Mouse (Mus musculus): ENCODE measurements around the gene Igfbp5. TPM values are rescaled to one million over a fixed set of nuclear protein-coding genes. Genes with fewer than 3 reads are reported as not detected.
A peak's percentile ranks its signal among the peaks of the same experiment; 100 is the strongest.

Igfbp5 gene
- polyA plus RNA-seq, 1 experiment from 2014 or later, result 65.4 TPM

DNA sequence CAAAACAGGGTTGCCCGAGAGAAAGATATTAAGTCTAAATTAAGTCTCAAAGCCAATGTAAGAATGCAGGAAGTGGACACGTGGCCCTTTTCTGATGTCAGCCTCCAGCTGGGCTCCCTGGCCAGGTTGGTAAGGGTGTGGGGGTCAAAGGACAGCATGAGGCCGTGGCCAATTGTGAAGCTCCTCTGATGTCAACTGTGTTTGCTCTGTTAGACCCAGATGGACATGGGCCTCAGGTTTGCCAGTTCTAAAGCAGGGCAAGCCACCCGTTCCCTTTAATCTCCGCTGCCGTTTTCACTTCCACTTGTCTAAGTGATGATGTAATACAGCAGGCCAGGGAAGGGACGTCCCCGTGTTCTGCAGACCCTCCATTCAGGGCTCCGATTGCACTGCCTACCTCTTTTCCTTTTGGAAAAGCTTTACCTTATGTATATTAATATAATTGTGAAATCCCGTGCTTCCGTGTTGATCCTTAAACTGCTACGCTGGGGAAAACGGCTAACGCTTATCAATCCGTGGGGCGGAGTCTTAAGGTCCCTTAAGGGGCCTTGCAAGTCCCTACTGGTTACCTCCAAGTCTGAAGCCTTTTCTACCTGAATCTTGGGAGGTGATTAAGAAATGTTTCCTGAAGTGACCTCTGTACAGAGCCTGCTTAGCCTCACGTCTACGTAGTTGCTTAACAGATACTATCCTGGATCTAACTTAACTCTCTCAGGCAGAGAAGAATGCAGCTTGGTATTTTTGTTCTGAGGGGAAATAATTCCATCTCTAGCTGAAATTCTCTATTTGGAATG, 31.8 kb downstream of the Igfbp5 start:
- WGBS, result 89% methylated on average over 18 of the region's 18 CpGs
- Histone ChIP-seq H3K27ac (ENCODE audit: low read depth, low read length) (no peak overlapping the region), H3K4me1 (ENCODE audit: control insufficient read depth, insufficient read depth, low read length) (no peaks in the 10 kb centered on the region), H3K36me3 (ENCODE audit: control insufficient read depth, insufficient read depth, low read length) (0 out of 2 replicates have a peak, but pooled peaks cover under 1% of the 10 kb centered on the region), H3K9ac (ENCODE audit: low read length) (no peak overlapping the region), H3K9me3 (ENCODE audit: control insufficient read depth, low read length) (no peaks in the 10 kb centered on the region), H3K27me3 (ENCODE audit: control insufficient read depth, insufficient read depth, low read length) (no peaks in the 10 kb centered on the region), H3K4me2 (ENCODE audit: low read depth) (no peak overlapping the region), H3K4me3 (ENCODE audit: low read depth, low read length) (no peak overlapping the region)
- no peak for ATAC-seq (ENCODE audit: insufficient read depth, low FRiP score, low TSS enrichment)
- no peak for DNase-seq (ENCODE audit: low spot score)

DNA sequence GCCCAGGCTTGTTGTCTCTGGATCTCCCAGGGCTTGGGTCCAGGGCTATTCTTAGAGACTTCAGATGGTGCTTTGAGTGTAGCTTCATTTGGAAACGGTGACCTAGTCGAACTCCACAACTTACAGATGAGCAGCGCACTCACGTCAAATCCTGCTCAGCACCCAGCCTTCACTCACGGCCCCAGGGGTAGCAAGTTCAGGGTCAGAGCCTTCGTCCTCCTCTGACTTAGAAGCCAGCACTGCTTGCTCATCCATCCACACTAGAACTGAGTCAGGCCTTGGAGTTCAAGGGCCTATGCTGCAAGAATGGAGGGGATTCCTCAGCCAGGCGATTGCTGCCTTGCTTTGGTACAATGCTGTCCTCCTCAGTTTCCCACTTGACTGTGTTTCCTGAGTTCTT, 34.9 kb downstream of the Igfbp5 start:
- 90% methylated on average over 7 of the region's 7 CpGs for WGBS
- peaks cover 7% of the 10 kb centered on the region; the same call in 1 of the 2 replicates for H3K36me3 ChIP-seq (ENCODE audit: control insufficient read depth, insufficient read depth, low read length)
- H3K27me3 ChIP-seq (ENCODE audit: control insufficient read depth, insufficient read depth, low read length), result no peaks in the 10 kb centered on the region
- H3K4me2 ChIP-seq (ENCODE audit: low read depth), result no peak overlapping the region
- ATAC-seq (ENCODE audit: insufficient read depth, low FRiP score, low TSS enrichment), result no peak
- no peak overlapping the region for H3K9ac ChIP-seq (ENCODE audit: low read length)
- no peak overlapping the region for H3K4me3 ChIP-seq (ENCODE audit: low read depth, low read length)
- no peaks in the 10 kb centered on the region for H3K4me1 ChIP-seq (ENCODE audit: control insufficient read depth, insufficient read depth, low read length)
- no peak overlapping the region for H3K27ac ChIP-seq (ENCODE audit: low read depth, low read length)
- DNase-seq (ENCODE audit: low spot score), result no peak
- no peaks in the 10 kb centered on the region for H3K9me3 ChIP-seq (ENCODE audit: control insufficient read depth, low read length)

- no peak for ATAC-seq (ENCODE audit: insufficient read depth, low FRiP score, low TSS enrichment)
- 65% methylated on average over 8 of the region's 8 CpGs for WGBS
- H3K4me2 ChIP-seq (ENCODE audit: low read depth), result no peak overlapping the region
- H3K4me3 ChIP-seq (ENCODE audit: low read depth, low read length), result no peak overlapping the region
- peaks cover 7% of the 10 kb centered on the region; the same call in 1 of the 2 replicates for H3K36me3 ChIP-seq (ENCODE audit: control insufficient read depth, insufficient read depth, low read length)
- H3K27me3 ChIP-seq (ENCODE audit: control insufficient read depth, insufficient read depth, low read length), result no peaks in the 10 kb centered on the region
- H3K27ac ChIP-seq (ENCODE audit: low read depth, low read length), result no peak overlapping the region
- no peak for DNase-seq (ENCODE audit: low spot score)
- no peak overlapping the region for H3K9ac ChIP-seq (ENCODE audit: low read length)
- no peaks in the 10 kb centered on the region for H3K4me1 ChIP-seq (ENCODE audit: control insufficient read depth, insufficient read depth, low read length)
- no peaks in the 10 kb centered on the region for H3K9me3 ChIP-seq (ENCODE audit: control insufficient read depth, low read length)
Observed at GRCm38 (mm10) chr1:72839356-72839755, 35.3 kb downstream of the Igfbp5 start.

- H3K4me2 ChIP-seq (ENCODE audit: low read depth), result no peak overlapping the region
- no peak for DNase-seq (ENCODE audit: low spot score)
- H3K27me3 ChIP-seq (ENCODE audit: control insufficient read depth, insufficient read depth, low read length), result no peaks in the 10 kb centered on the region
- no peak overlapping the region for H3K9ac ChIP-seq (ENCODE audit: low read length)
- 87% methylated on average over 4 of the region's 4 CpGs for WGBS
- H3K4me3 ChIP-seq (ENCODE audit: low read depth, low read length), result no peak overlapping the region
- ATAC-seq (ENCODE audit: insufficient read depth, low FRiP score, low TSS enrichment), result no peak
- no peaks in the 10 kb centered on the region for H3K9me3 ChIP-seq (ENCODE audit: control insufficient read depth, low read length)
- H3K36me3 ChIP-seq (ENCODE audit: control insufficient read depth, insufficient read depth, low read length), result peaks cover 10% of the 10 kb centered on the region; the same call in 1 of the 2 replicates
- no peaks in the 10 kb centered on the region for H3K4me1 ChIP-seq (ENCODE audit: control insufficient read depth, insufficient read depth, low read length)
- no peak overlapping the region for H3K27ac ChIP-seq (ENCODE audit: low read depth, low read length)
Observed at GRCm38 (mm10) chr1:72833563-72833962, 41.1 kb downstream of the Igfbp5 start.

GRCm38 (mm10) chr1:72832715-72833153, 42.0 kb downstream of the Igfbp5 start:
- Histone ChIP-seq H3K36me3 (ENCODE audit: control insufficient read depth, insufficient read depth, low read length) (peaks cover 8% of the 10 kb centered on the region; the same call in 1 of the 2 replicates), H3K4me1 (ENCODE audit: control insufficient read depth, insufficient read depth, low read length) (peaks cover 5% of the 10 kb centered on the region), H3K27me3 (ENCODE audit: control insufficient read depth, insufficient read depth, low read length) (no peaks in the 10 kb centered on the region), H3K4me2 (ENCODE audit: low read depth) (no peak overlapping the region), H3K9me3 (ENCODE audit: control insufficient read depth, low read length) (no peaks in the 10 kb centered on the region), H3K27ac (ENCODE audit: low read depth, low read length) (no peak overlapping the region), H3K9ac (ENCODE audit: low read length) (no peak overlapping the region), H3K4me3 (ENCODE audit: low read depth, low read length) (no peak overlapping the region)
- ATAC-seq (ENCODE audit: insufficient read depth, low FRiP score, low TSS enrichment), result no peak
- 81% methylated on average over 3 of the region's 3 CpGs for WGBS
- DNase-seq (ENCODE audit: low spot score), result no peak

DNA sequence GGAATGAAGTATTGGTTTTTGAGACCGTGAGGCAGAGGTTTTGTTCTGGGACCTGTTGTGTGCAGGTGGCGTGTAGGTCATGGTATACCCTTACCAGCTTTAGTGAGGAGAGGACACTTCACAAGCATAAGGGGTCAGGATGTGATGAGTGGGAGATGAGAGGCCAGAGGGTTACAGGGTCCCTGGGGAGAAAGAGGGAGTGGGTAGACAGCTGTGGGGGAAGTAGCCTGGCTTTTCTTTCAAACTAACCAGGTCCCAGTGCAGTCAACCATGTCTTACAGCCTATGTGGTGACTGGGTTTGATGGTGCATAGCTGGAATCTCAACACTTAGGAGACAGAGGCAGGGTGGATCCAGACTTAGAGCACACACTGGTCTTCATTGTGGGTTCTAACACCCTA, 44.2 kb downstream of the Igfbp5 start:
- no peaks in the 10 kb centered on the region for H3K9me3 ChIP-seq (ENCODE audit: control insufficient read depth, low read length)
- WGBS, result 95% methylated on average over 2 of the region's 2 CpGs
- no peak overlapping the region for H3K27ac ChIP-seq (ENCODE audit: low read depth, low read length)
- ATAC-seq (ENCODE audit: insufficient read depth, low FRiP score, low TSS enrichment) (no peak), DNase-seq (ENCODE audit: low spot score) (no peak)
- no peaks in the 10 kb centered on the region for H3K27me3 ChIP-seq (ENCODE audit: control insufficient read depth, insufficient read depth, low read length)
- H3K9ac ChIP-seq (ENCODE audit: low read length), result no peak overlapping the region
- no peak overlapping the region for H3K4me2 ChIP-seq (ENCODE audit: low read depth)
- peaks cover 2% of the 10 kb centered on the region; the same call in 1 of the 2 replicates for H3K36me3 ChIP-seq (ENCODE audit: control insufficient read depth, insufficient read depth, low read length)
- H3K4me1 ChIP-seq (ENCODE audit: control insufficient read depth, insufficient read depth, low read length), result peaks cover 15% of the 10 kb centered on the region
- H3K4me3 ChIP-seq (ENCODE audit: low read depth, low read length), result no peak overlapping the region

DNA sequence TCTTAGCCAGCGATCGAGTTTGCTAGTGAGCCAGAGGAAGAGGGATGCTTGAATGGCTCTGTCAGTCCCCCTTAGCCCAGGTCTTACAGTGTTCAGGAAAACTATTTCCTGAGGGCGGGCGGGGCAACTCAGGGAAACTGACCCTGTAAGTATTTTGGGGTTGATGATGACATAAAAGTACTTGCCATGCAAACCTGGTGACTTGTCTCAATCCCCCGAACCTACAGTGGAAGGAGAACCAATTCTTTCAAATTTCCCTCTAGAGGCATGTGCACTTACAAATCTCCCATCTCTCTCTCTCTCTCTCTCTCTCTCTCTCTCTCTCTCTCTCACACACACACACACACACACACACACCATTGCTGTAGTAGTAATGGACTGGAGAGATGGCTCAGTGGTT, 45.8 kb downstream of the Igfbp5 start:
- peaks cover 2% of the 10 kb centered on the region; the same call in 1 of the 2 replicates for H3K36me3 ChIP-seq (ENCODE audit: control insufficient read depth, insufficient read depth, low read length)
- no peak overlapping the region for H3K9ac ChIP-seq (ENCODE audit: low read length)
- WGBS, result 91% methylated on average over 5 of the region's 5 CpGs
- H3K27ac ChIP-seq (ENCODE audit: low read depth, low read length), result no peak overlapping the region
- H3K4me1 ChIP-seq (ENCODE audit: control insufficient read depth, insufficient read depth, low read length), result peaks cover 17% of the 10 kb centered on the region
- H3K4me2 ChIP-seq (ENCODE audit: low read depth), result no peak overlapping the region
- ATAC-seq (ENCODE audit: insufficient read depth, low FRiP score, low TSS enrichment), result no peak
- H3K27me3 ChIP-seq (ENCODE audit: control insufficient read depth, insufficient read depth, low read length), result no peaks in the 10 kb centered on the region
- H3K9me3 ChIP-seq (ENCODE audit: control insufficient read depth, low read length), result no peaks in the 10 kb centered on the region
- H3K4me3 ChIP-seq (ENCODE audit: low read depth, low read length), result no peak overlapping the region
- no peak for DNase-seq (ENCODE audit: low spot score)

GRCm38 (mm10) chr1:72827411-72828315, 47.0 kb downstream of the Igfbp5 start:
- Histone ChIP-seq H3K27ac (ENCODE audit: low read depth, low read length) (peak overlapping the region; percentile 65), H3K4me1 (ENCODE audit: control insufficient read depth, insufficient read depth, low read length) (peaks cover 17% of the 10 kb centered on the region), H3K4me2 (ENCODE audit: low read depth) (peak overlapping the region; percentile 94), H3K4me3 (ENCODE audit: low read depth, low read length) (peak overlapping the region; percentile 84), H3K27me3 (ENCODE audit: control insufficient read depth, insufficient read depth, low read length) (no peaks in the 10 kb centered on the region), H3K9ac (ENCODE audit: low read length) (peak overlapping the region; percentile 85), H3K9me3 (ENCODE audit: control insufficient read depth, low read length) (no peaks in the 10 kb centered on the region), H3K36me3 (ENCODE audit: control insufficient read depth, insufficient read depth, low read length) (peaks cover 2% of the 10 kb centered on the region; the same call in 1 of the 2 replicates)
- 12% methylated on average over 12 of the region's 12 CpGs for WGBS
- peak; percentile 44 for DNase-seq (ENCODE audit: low spot score)
- ATAC-seq (ENCODE audit: insufficient read depth, low FRiP score, low TSS enrichment), result peak; percentile 33; the same call in 1 of the 2 replicates
